ENCODE assay signal across 8 mouse cellular contexts in genomic region chr9:61370889-61371754, GRCm38 (mm10). TPM values are rescaled to one million over a fixed set of nuclear protein-coding genes. Genes with fewer than 3 reads are reported as not detected.
A peak's percentile ranks its signal among the peaks of the same experiment; 100 is the strongest.
DNase-seq lines count a peak whose midpoint lies in the region; ATAC-seq and TF ChIP-seq lines count a peak whose summit lies in the region.

No protein-coding gene starts in this region.

- WGBS in bone marrow, adult 2 months = under 1% methylated on average over 66 of the region's 66 CpGs
- under 1% methylated on average over 66 of the region's 66 CpGs for WGBS in heart, embryonic 11.5 days (ENCODE audit: insufficient replicate concordance)
- WGBS in kidney, embryonic 16.5 days = under 1% methylated on average over 66 of the region's 66 CpGs
- 1% methylated on average over 66 of the region's 66 CpGs for WGBS in liver, embryonic 13.5 days (ENCODE audit: insufficient replicate concordance)
- under 1% methylated on average over 66 of the region's 66 CpGs for WGBS in stomach, embryonic 15.5 days

- ATAC-seq in heart, embryonic 11.5 days (replicated peaks; ENCODE audit: insufficient number of reproducible peaks, low FRiP score, low TSS enrichment) = peak; percentile 5; the same call in 1 of the 2 replicates
- ATAC-seq in kidney, embryonic 16.5 days (ENCODE audit: low FRiP score, low TSS enrichment) = peak; percentile 13
- peak; percentile 30 for ATAC-seq in liver, embryonic 13.5 days (ENCODE audit: low read depth)
- ATAC-seq in stomach, embryonic 15.5 days (ENCODE audit: insufficient read depth, low FRiP score, low read depth) = 0 out of 2 replicates have a peak, but pooled peaks have one; percentile 4

- H3K9ac ChIP-seq in heart, embryonic 11.5 days (ENCODE audit: low read depth, low read length) = peak overlapping the region; percentile 73
- H3K9ac ChIP-seq in kidney, embryonic 16.5 days (replicated peaks; ENCODE audit: low read length) = peak overlapping the region; percentile 76
- H3K9ac ChIP-seq in liver, embryonic 13.5 days = peak overlapping the region; percentile 80
- H3K9ac ChIP-seq in stomach, embryonic 15.5 days = peak overlapping the region; percentile 57; the same call in 1 of the 2 replicates

- H3K9me3 ChIP-seq in heart, embryonic 11.5 days (replicated peaks; ENCODE audit: control insufficient read depth, low read length) = no peaks in the 10 kb centered on the region
- no peaks in the 10 kb centered on the region for H3K9me3 ChIP-seq in kidney, embryonic 16.5 days (ENCODE audit: low read length)
- H3K9me3 ChIP-seq in liver, embryonic 13.5 days (replicated peaks) = no peaks in the 10 kb centered on the region
- H3K9me3 ChIP-seq in stomach, embryonic 15.5 days = no peaks in the 10 kb centered on the region

- H3K27me3 ChIP-seq in heart, embryonic 11.5 days (ENCODE audit: control insufficient read depth, insufficient read depth, low read length) = peaks cover 24% of the 10 kb centered on the region
- peaks cover 8% of the 10 kb centered on the region; the same call in 1 of the 2 replicates for H3K27me3 ChIP-seq in kidney, embryonic 16.5 days (ENCODE audit: insufficient read depth, low read length)
- H3K27me3 ChIP-seq in liver, embryonic 13.5 days = peaks cover 67% of the 10 kb centered on the region
- 0 out of 2 replicates have a peak, but pooled peaks cover 3% of the 10 kb centered on the region for H3K27me3 ChIP-seq in stomach, embryonic 15.5 days (replicated peaks)

- DNase-seq in 416B (ENCODE audit: low read depth) = peak; percentile 74
- DNase-seq in liver, embryonic 13.5 days = peak; percentile 51
- peak; percentile 61 to 63 for DNase-seq in natural killer cell, adult 2 months (ENCODE audit: low spot score in 2 of 2)

- TF ChIP-seq POLR2A in bone marrow, adult 2 months (IDR thresholded peaks at IDR 0.05; ENCODE audit: borderline replicate concordance, control insufficient read depth, low read depth, low read length) = peak; percentile 65; the same call in 1 of the 2 replicates
- peak; percentile 54 for TF ChIP-seq POLR2A in embryonic fibroblast, embryonic 13.5 days (IDR thresholded peaks at IDR 0.05; ENCODE audit: low read depth, low read length)

- H3K4me1 ChIP-seq in bone marrow, adult 2 months (ENCODE audit: control insufficient read depth, insufficient read depth, low read length) = no peaks in the 10 kb centered on the region
- peaks cover 4% of the 10 kb centered on the region; the same call in 1 of the 2 replicates for H3K4me1 ChIP-seq in embryonic fibroblast, embryonic 13.5 days (ENCODE audit: control insufficient read depth, insufficient read depth, low read length)
- peaks cover 40% of the 10 kb centered on the region for H3K4me1 ChIP-seq in heart, embryonic 11.5 days (ENCODE audit: control insufficient read depth, insufficient read depth, low read length)
- peaks cover 60% of the 10 kb centered on the region for H3K4me1 ChIP-seq in kidney, embryonic 16.5 days (ENCODE audit: insufficient read depth, low read length)
- H3K4me1 ChIP-seq in liver, embryonic 13.5 days (replicated peaks) = peaks cover 86% of the 10 kb centered on the region
- H3K4me1 ChIP-seq in stomach, embryonic 15.5 days = peaks cover 54% of the 10 kb centered on the region

- peak overlapping the region; percentile 91 for H3K27ac ChIP-seq in bone marrow, adult 2 months (ENCODE audit: control insufficient read depth, insufficient read depth, low read depth, low read length, poor library complexity)
- peak overlapping the region; percentile 81 for H3K27ac ChIP-seq in embryonic fibroblast, embryonic 13.5 days (ENCODE audit: insufficient read depth, low read length)
- H3K27ac ChIP-seq in heart, embryonic 11.5 days (ENCODE audit: low read depth, low read length) = peak overlapping the region; percentile 76
- peak overlapping the region; percentile 95 for H3K27ac ChIP-seq in kidney, embryonic 16.5 days (ENCODE audit: low read length)
- peak overlapping the region; percentile 88 for H3K27ac ChIP-seq in liver, embryonic 13.5 days
- H3K27ac ChIP-seq in stomach, embryonic 15.5 days = peak overlapping the region; percentile 95

- no peaks in the 10 kb centered on the region for H3K36me3 ChIP-seq in heart, embryonic 11.5 days (ENCODE audit: control insufficient read depth, insufficient read depth, low read length)
- H3K36me3 ChIP-seq in kidney, embryonic 16.5 days (ENCODE audit: insufficient read depth, low read length) = peaks cover 2% of the 10 kb centered on the region; the same call in 1 of the 2 replicates
- no peaks in the 10 kb centered on the region for H3K36me3 ChIP-seq in liver, embryonic 13.5 days
- H3K36me3 ChIP-seq in stomach, embryonic 15.5 days = no peaks in the 10 kb centered on the region

- peak overlapping the region; percentile 77 for H3K4me3 ChIP-seq in bone marrow, adult 2 months (replicated peaks; ENCODE audit: control insufficient read depth, low read depth, low read length)
- peak overlapping the region; percentile 34 for H3K4me3 ChIP-seq in embryonic fibroblast, embryonic 13.5 days (ENCODE audit: insufficient read depth, low read length)
- peak overlapping the region; percentile 59 for H3K4me3 ChIP-seq in heart, embryonic 11.5 days (ENCODE audit: low read depth, low read length)
- peak overlapping the region; percentile 95 for H3K4me3 ChIP-seq in kidney, embryonic 16.5 days (ENCODE audit: low read length)
- peak overlapping the region; percentile 72 for H3K4me3 ChIP-seq in liver, embryonic 13.5 days (replicated peaks)
- peak overlapping the region; percentile 77 for H3K4me3 ChIP-seq in stomach, embryonic 15.5 days (replicated peaks)

- peak overlapping the region; percentile 96 for H3K4me2 ChIP-seq in heart, embryonic 11.5 days
- peak overlapping the region; percentile 93 for H3K4me2 ChIP-seq in kidney, embryonic 16.5 days (replicated peaks; ENCODE audit: low read depth, low read length)
- H3K4me2 ChIP-seq in liver, embryonic 13.5 days = peak overlapping the region; percentile 98
- H3K4me2 ChIP-seq in stomach, embryonic 15.5 days = peak overlapping the region; percentile 94

- no peak for TF ChIP-seq CTCF in bone marrow, adult 2 months (IDR thresholded peaks at IDR 0.05; ENCODE audit: control insufficient read depth, insufficient read depth, low read length)
- TF ChIP-seq CTCF in embryonic fibroblast, embryonic 13.5 days (IDR thresholded peaks at IDR 0.05; ENCODE audit: borderline replicate concordance, insufficient read depth, low read length) = no peak

RNA-seq across cellular contexts. Expression of gene Tle3, which starts 1.0 kb away (rescaled TPM):
- polyA plus RNA-seq in bone marrow, adult 2 months (2011; ENCODE audit: insufficient read depth, insufficient read length, low replicate concordance, missing spikeins) = 27.8 and 67.0 TPM in 2 replicates
- polyA plus RNA-seq in embryonic fibroblast, embryonic 13.5 days (2011; ENCODE audit: insufficient read length, low read depth, missing spikeins) = 51.5 and 63.9 TPM in 2 replicates
- polyA plus RNA-seq in heart, embryonic 11.5 days (2014; fragmentation: Nextera tagmentation; extraction: Ambion mirVana) = 9.3 and 11.4 TPM in 2 replicates
- 26.0 and 30.8 TPM in 2 replicates for polyA plus RNA-seq in kidney, embryonic 16.5 days (2015; fragmentation: Nextera tagmentation; extraction: Ambion mirVana)
- 3.7 and 3.8 TPM in 2 replicates for polyA plus RNA-seq in liver, embryonic 13.5 days (2015; fragmentation: Nextera tagmentation; extraction: Ambion mirVana)
- polyA plus RNA-seq in stomach, embryonic 15.5 days (2015; fragmentation: Nextera tagmentation; extraction: Ambion mirVana) = 24.3 and 25.4 TPM in 2 replicates

Comparison
In these comparisons a context has a peak if more than half of its experiments do, and no peak if none do; other contexts are left out.
1. Peak in every context shown above with its lines: DNase-seq, ATAC-seq, H3K4me3 ChIP-seq and H3K27ac ChIP-seq.
2. H3K4me3 ChIP-seq: peak in every context shown above with its lines; median percentile 95 in kidney, embryonic 16.5 days; 77 in bone marrow, adult 2 months; 77 in stomach, embryonic 15.5 days; 72 in liver, embryonic 13.5 days; 59 in heart, embryonic 11.5 days; 34 in embryonic fibroblast, embryonic 13.5 days.